Mouse (Mus musculus): ENCODE measurements around the gene Kat5. TPM values are rescaled to one million over a fixed set of nuclear protein-coding genes. Genes with fewer than 3 reads are reported as not detected.

The Kat5 gene
- total and polyA plus RNA-seq, 3 experiments: 46.5 to 106 (median 62.8) TPM

DNA sequence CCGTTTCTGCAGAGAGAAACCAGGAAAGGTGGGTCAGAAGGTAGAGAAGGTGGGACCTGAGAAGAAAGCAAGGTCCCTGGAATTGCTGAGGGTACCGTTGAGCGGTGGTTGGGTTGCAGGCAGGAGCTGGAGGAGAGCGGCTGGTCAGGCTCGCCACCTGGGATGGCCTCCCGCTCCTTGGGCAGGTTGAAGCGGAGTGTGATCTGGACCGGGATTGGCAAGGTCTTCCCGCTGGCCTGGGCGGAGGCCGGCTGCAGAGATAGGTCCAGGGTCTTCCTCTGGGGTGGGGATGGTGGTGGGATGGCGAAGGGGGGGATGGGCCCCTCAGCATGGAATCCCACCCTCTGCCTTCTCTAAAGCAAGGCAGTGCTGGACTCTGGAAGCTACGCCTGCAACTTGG lies 1.3 kb downstream of the Kat5 start:
- dilution Hi-C loops (cut with MboI; ENCODE audit: extremely low pct_ligation_motif_present, extremely low pct_unique_long_range_greater_than_20kb, low sequenced_read_pairs): no loop called here

DNA sequence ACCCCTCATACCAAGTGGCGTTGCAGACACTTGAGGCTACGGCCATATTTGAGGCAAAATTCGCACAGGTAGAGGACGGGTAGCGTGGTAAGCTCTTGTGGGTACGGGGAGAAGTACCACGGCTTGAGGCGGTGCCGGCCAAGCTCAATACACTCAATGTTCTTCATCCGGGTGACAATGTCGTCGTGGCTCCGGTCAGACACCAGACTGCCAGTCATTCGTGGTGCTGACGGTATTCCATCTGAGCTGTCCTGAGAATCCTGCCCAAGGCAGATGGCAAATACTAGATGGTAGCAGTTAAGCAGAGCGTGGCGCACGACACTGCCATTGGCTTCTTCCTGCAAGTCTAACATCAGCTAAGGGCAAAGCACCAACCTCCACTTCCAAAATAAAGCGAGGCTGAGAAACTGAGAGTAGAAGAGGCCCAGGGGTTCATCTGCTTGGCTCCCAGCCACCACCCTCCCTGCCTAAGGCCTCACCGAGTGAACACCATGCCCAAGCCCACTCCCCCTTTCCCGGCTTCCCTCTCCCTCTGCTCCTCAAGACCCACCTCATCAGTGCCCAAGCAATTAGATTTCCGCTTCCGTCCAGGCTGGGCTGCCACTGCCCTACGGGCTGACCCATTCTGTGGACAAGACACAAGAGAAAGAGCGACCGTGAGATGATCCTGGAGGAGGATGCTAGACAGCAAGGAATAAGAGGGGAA lies 2.2 kb downstream of the Kat5 start:
- Histone ChIP-seq H3K4me2 (ENCODE audit: insufficient read depth, low read depth, poor library complexity, severe bottlenecking) (no peak overlapping the region), H3K27me3 (replicated peaks) (no peaks in the 10 kb centered on the region), H3K9me3 (replicated peaks; ENCODE audit: low read length) (no peaks in the 10 kb centered on the region), H3K36me3 (replicated peaks in 1 of 2; ENCODE audit: control insufficient read depth in 1 of 2, insufficient read depth in 1 of 2, low read length in 1 of 2) (peaks cover 55 to 62% of the 10 kb centered on the region in 2 experiments), H3K9ac (ENCODE audit: insufficient read depth, low read depth) (no peak overlapping the region), H3K4me3 (replicated peaks in 1 of 3; ENCODE audit: low read depth in 2 of 3, low read length in 2 of 3, poor library complexity in 1 of 3) (no peak overlapping the region), H3K4me1 (ENCODE audit: control insufficient read depth in 1 of 2, insufficient read depth in 2 of 2) (peaks cover 14 to 36% of the 10 kb centered on the region in 2 experiments), H3K27ac (ENCODE audit: insufficient read depth, low read depth) (no peak overlapping the region), H3K79me2 (replicated peaks; ENCODE audit: control insufficient read depth, extremely low read depth, insufficient read depth, poor library complexity, severe bottlenecking) (peaks cover 4% of the 10 kb centered on the region; the same call in 1 of the 2 replicates)
- no peak for DNase-seq (ENCODE audit: extremely low read depth)
- in situ Hi-C loops (cut with MboI; ENCODE audit: low pct_ligation_motif_present, low pct_unique_long_range_greater_than_20kb, low sequenced_read_pairs): no loop called here
- dilution Hi-C loops (cut with MboI; ENCODE audit: extremely low pct_ligation_motif_present, extremely low pct_unique_long_range_greater_than_20kb, low sequenced_read_pairs): no loop called here
- TF ChIP-seq SMC3 (IDR thresholded peaks at IDR 0.05; ENCODE audit: low read depth, low read length) (no peak), BHLHE40 (IDR thresholded peaks at IDR 0.05; ENCODE audit: low read depth, low read length) (no peak)

More for the DNA sequence above, 1.3 kb downstream of the Kat5 start:
- peak overlapping the region; percentile 80; the same call in 1 of the 2 replicates for H3K9ac ChIP-seq (ENCODE audit: insufficient read depth, low read depth)
- H3K27ac ChIP-seq (ENCODE audit: insufficient read depth, low read depth): no peak overlapping the region
- H3K27me3 ChIP-seq (replicated peaks): no peaks in the 10 kb centered on the region
- no peak for DNase-seq (ENCODE audit: extremely low read depth)
- in situ Hi-C loops (cut with MboI; ENCODE audit: low pct_ligation_motif_present, low pct_unique_long_range_greater_than_20kb, low sequenced_read_pairs): no loop called here
- H3K79me2 ChIP-seq (replicated peaks; ENCODE audit: control insufficient read depth, extremely low read depth, insufficient read depth, poor library complexity, severe bottlenecking): peaks cover 2% of the 10 kb centered on the region; the same call in 1 of the 2 replicates
- H3K4me1 ChIP-seq (ENCODE audit: control insufficient read depth in 1 of 2, insufficient read depth in 2 of 2): peaks cover 10 to 27% of the 10 kb centered on the region in 2 experiments
- no peaks in the 10 kb centered on the region for H3K9me3 ChIP-seq (replicated peaks; ENCODE audit: low read length)
- peak overlapping the region; percentile 39 for H3K4me2 ChIP-seq (ENCODE audit: insufficient read depth, low read depth, poor library complexity, severe bottlenecking)
- TF ChIP-seq ZNF384 (IDR thresholded peaks at IDR 0.05; ENCODE audit: low read depth, low read length): no peak
- no peak for TF ChIP-seq USF2 (conservative IDR thresholded peaks at IDR 0.05; ENCODE audit: low read depth, low read length)
- TF ChIP-seq MXI1 (IDR thresholded peaks at IDR 0.05; ENCODE audit: low read depth, low read length): no peak
- no peak for TF ChIP-seq MYC (IDR thresholded peaks at IDR 0.05; ENCODE audit: low read depth, low read length)
- no peak for TF ChIP-seq USF1 (IDR thresholded peaks at IDR 0.05; ENCODE audit: low read depth, low read length)
- no peak for TF ChIP-seq POLR2A (IDR thresholded peaks at IDR 0.05; ENCODE audit: low read depth, low read length)
- no peak for TF ChIP-seq ETS1 (conservative IDR thresholded peaks at IDR 0.05; ENCODE audit: low read depth, low read length)
- TF ChIP-seq CHD1 (IDR thresholded peaks at IDR 0.05; ENCODE audit: low read depth, low read length): no peak
- no peak for TF ChIP-seq CTCF (conservative IDR thresholded peaks at IDR 0.05 in 1 of 2, IDR thresholded peaks at IDR 0.05 in 1 of 2; ENCODE audit: low read depth in 2 of 2, low read length in 2 of 2)
- TF ChIP-seq SIN3A (IDR thresholded peaks at IDR 0.05; ENCODE audit: low read length): no peak
- no peak for TF ChIP-seq MAZ (IDR thresholded peaks at IDR 0.05; ENCODE audit: low read depth, low read length)
- TF ChIP-seq SMC3 (IDR thresholded peaks at IDR 0.05; ENCODE audit: low read depth, low read length): no peak
- TF ChIP-seq NELFE (IDR thresholded peaks at IDR 0.05; ENCODE audit: low read depth, low read length): no peak
- no peak for TF ChIP-seq MAFK (IDR thresholded peaks at IDR 0.05; ENCODE audit: insufficient replicate concordance, low read length)
- TF ChIP-seq GABPA (IDR thresholded peaks at IDR 0.05; ENCODE audit: insufficient replicate concordance, low read depth, low read length): no peak
- peak overlapping the region in 1 of 3 experiments; percentile 71 for H3K4me3 ChIP-seq (replicated peaks in 1 of 3; ENCODE audit: low read depth in 2 of 3, low read length in 2 of 3, poor library complexity in 1 of 3)
- peaks cover 48 to 54% of the 10 kb centered on the region in 2 experiments for H3K36me3 ChIP-seq (replicated peaks in 1 of 2; ENCODE audit: control insufficient read depth in 1 of 2, insufficient read depth in 1 of 2, low read length in 1 of 2)
